27 mouse cellular contexts compared by ENCODE assay signal in genomic region chr3:107974237-107974636, GRCm38 (mm10). TPM values are rescaled to one million over a fixed set of nuclear protein-coding genes. Genes with fewer than 3 reads are reported as not detected.
A peak's percentile ranks its signal among the peaks of the same experiment; 100 is the strongest.
DNase-seq lines count a peak whose midpoint lies in the region; ATAC-seq and TF ChIP-seq lines count a peak whose summit lies in the region.
"Had no signal": no experiment of that assay in that cellular context is flagged by ENCODE, and none has a peak within 500 bp of the region (broad histone marks: within the 10 kb centered on the region; RNA-seq: fewer than 3 reads in every experiment).

No protein-coding gene starts in this region.

- H3K4me2 ChIP-seq in liver, embryonic 12.5 days, result no peak overlapping the region
- H3K4me2 ChIP-seq: embryonic facial prominence, embryonic 13.5 days; embryonic facial prominence, embryonic 15.5 days; forebrain, embryonic 12.5 days had no signal

- no peak for TF ChIP-seq POLR2A in liver, adult 2 months (IDR thresholded peaks at IDR 0.05; ENCODE audit: extremely low read depth, insufficient read depth, low read length)

- peak; percentile 43 for DNase-seq in adrenal gland, adult 2 months
- DNase-seq in adrenal gland, postnatal 10 days, result no peak
- peak; percentile 96 for DNase-seq in liver, adult 2 months (ENCODE audit: extremely low read depth, low read depth, low spot score)
- DNase-seq in 416B (ENCODE audit: low read depth), result peak; percentile 76
- DNase-seq: adrenal gland, adult 8-10 months; adrenal gland, postnatal 25 days; cerebellum, adult 11 months; cerebellum, adult 18-20 months; cerebellum, adult 8-10 months; cerebellum, adult 9-11 months; cerebellum, postnatal 14 days; cerebellum, postnatal 36 days; embryo, embryonic 11 days had no signal

- ATAC-seq in liver, embryonic 12.5 days, result no peak
- ATAC-seq: forebrain, embryonic 14.5 days; forebrain, embryonic 16.5 days had no signal

- H3K4me3 ChIP-seq in liver, adult 2 months (ENCODE audit: insufficient read depth, low read depth, low read length), result no peak overlapping the region
- H3K4me3 ChIP-seq in liver, embryonic 12.5 days, result no peak overlapping the region
- H3K4me3 ChIP-seq: embryonic facial prominence, embryonic 13.5 days; embryonic facial prominence, embryonic 15.5 days; erythroblast, embryonic 14.5 days; forebrain, embryonic 10.5 days; forebrain, embryonic 12.5 days had no signal

- H3K36me3 ChIP-seq in liver, adult 2 months (ENCODE audit: control insufficient read depth, insufficient read depth, low read length), result no peaks in the 10 kb centered on the region
- no peaks in the 10 kb centered on the region for H3K36me3 ChIP-seq in liver, embryonic 12.5 days
- H3K36me3 ChIP-seq: embryonic facial prominence, embryonic 13.5 days; embryonic facial prominence, embryonic 15.5 days; forebrain, embryonic 10.5 days; forebrain, embryonic 12.5 days had no signal

- H3K9ac ChIP-seq in liver, adult 2 months (ENCODE audit: low read depth, low read length), result no peak overlapping the region
- no peak overlapping the region for H3K9ac ChIP-seq in liver, embryonic 12.5 days
- H3K9ac ChIP-seq: embryonic facial prominence, embryonic 13.5 days; embryonic facial prominence, embryonic 15.5 days; forebrain, embryonic 12.5 days had no signal

- no peaks in the 10 kb centered on the region for H3K79me2 ChIP-seq in liver, adult 2 months (ENCODE audit: control insufficient read depth, insufficient read depth, low read length)

- H3K4me1 ChIP-seq in liver, adult 2 months (ENCODE audit: control insufficient read depth, insufficient read depth, low read length), result peaks cover 19% of the 10 kb centered on the region
- 0 out of 2 replicates have a peak, but pooled peaks cover 5% of the 10 kb centered on the region for H3K4me1 ChIP-seq in liver, embryonic 12.5 days
- H3K4me1 ChIP-seq: embryonic facial prominence, embryonic 13.5 days; embryonic facial prominence, embryonic 15.5 days; forebrain, embryonic 12.5 days had no signal

- no peaks in the 10 kb centered on the region for H3K27me3 ChIP-seq in liver, adult 2 months (ENCODE audit: control insufficient read depth, insufficient read depth, low read length)
- H3K27me3 ChIP-seq in liver, embryonic 12.5 days (replicated peaks), result 0 out of 2 replicates have a peak, but pooled peaks cover 4% of the 10 kb centered on the region
- H3K27me3 ChIP-seq: embryonic facial prominence, embryonic 15.5 days; forebrain, embryonic 12.5 days had no signal

- no peak overlapping the region for H3K27ac ChIP-seq in liver, adult 2 months (replicated peaks; ENCODE audit: insufficient read depth, low read depth, low read length)
- no peak overlapping the region for H3K27ac ChIP-seq in liver, embryonic 12.5 days
- H3K27ac ChIP-seq: embryonic facial prominence, embryonic 13.5 days; embryonic facial prominence, embryonic 15.5 days; forebrain, embryonic 10.5 days; forebrain, embryonic 12.5 days had no signal

- no peaks in the 10 kb centered on the region for H3K9me3 ChIP-seq in liver, embryonic 12.5 days (replicated peaks)
- H3K9me3 ChIP-seq: embryonic facial prominence, embryonic 13.5 days; embryonic facial prominence, embryonic 15.5 days; forebrain, embryonic 10.5 days; forebrain, embryonic 12.5 days had no signal

- WGBS in liver, adult 2 months, result 26% methylated on average over 1 of the region's 1 CpGs
- WGBS in liver, embryonic 12.5 days (ENCODE audit: insufficient replicate concordance), result 63% methylated on average over 1 of the region's 1 CpGs

- no peak for TF ChIP-seq CTCF in liver, adult 2 months (IDR thresholded peaks at IDR 0.05; ENCODE audit: low read depth, low read length)

RNA-seq across cellular contexts. Expression of gene Gstm3, which starts 5.2 kb away (rescaled TPM):
- not detected for total RNA-seq in adrenal gland, adult 2 months (2021)
- 0.58 and 0.62 TPM in 2 replicates for polyA plus RNA-seq in adrenal gland, adult 2 months (2012; rRNA removed)
- under 1 TPM; 0.39 to 0.51 TPM for total RNA-seq in adrenal gland, postnatal 10 days (2021)
- 34.1 and 107 TPM in 2 replicates for total RNA-seq in liver, adult 2 months (2014; rRNA removed)
- 145 and 164 TPM in 2 replicates for polyA plus RNA-seq in liver, adult 2 months (2012; rRNA removed)
- 7.9 and 10.0 TPM in 2 replicates for polyA plus RNA-seq in liver, embryonic 12.5 days (2016; fragmentation: Nextera tagmentation; extraction: Ambion mirVana)
- total RNA-seq: adrenal gland, postnatal 25 days; common myeloid progenitor, adult 5-6 weeks; ES-E14; MEL had no signal
- polyA plus RNA-seq: brain, embryonic 14.5 days; C2C12; embryonic facial prominence, embryonic 11.5 days; embryonic facial prominence, embryonic 13.5 days; embryonic facial prominence, embryonic 15.5 days; forebrain, embryonic 10.5 days; forebrain, embryonic 12.5 days; forebrain, embryonic 14.5 days; forebrain, embryonic 16.5 days had no signal

RNA-seq across cellular contexts. Expression of gene Gstm2, which starts 12.0 kb away (rescaled TPM):
- total RNA-seq in adrenal gland, adult 2 months (2021), result 100 to 1,000 TPM; 231 to 239 TPM
- 133 and 141 TPM in 2 replicates for polyA plus RNA-seq in adrenal gland, adult 2 months (2012; rRNA removed)
- 100 to 1,000 TPM in 1 of 2 experiments, 10 to 100 TPM in 1; 95.5 to 101 TPM for total RNA-seq in adrenal gland, postnatal 10 days (2021)
- 79.1 and 88.5 TPM in 2 replicates for total RNA-seq in liver, adult 2 months (2014; rRNA removed)
- polyA plus RNA-seq in liver, adult 2 months (2012; rRNA removed), result 222 and 270 TPM in 2 replicates
- polyA plus RNA-seq in liver, embryonic 12.5 days (2016; fragmentation: Nextera tagmentation; extraction: Ambion mirVana), result 7.6 and 7.8 TPM in 2 replicates
- total RNA-seq: MEL had no signal
- polyA plus RNA-seq: erythroblast, embryonic 14.5 days had no signal

RNA-seq across cellular contexts. Expression of gene Gstm6, which starts 30.7 kb away (rescaled TPM):
- total RNA-seq in adrenal gland, adult 2 months (2021), result 1 to 10 TPM; 6.1 to 6.5 TPM
- 0.90 and 1.0 TPM in 2 replicates for polyA plus RNA-seq in adrenal gland, adult 2 months (2012; rRNA removed)
- total RNA-seq in adrenal gland, postnatal 10 days (2021), result 1 to 10 TPM; 3.9 to 5.6 TPM
- total RNA-seq in liver, adult 2 months (2014; rRNA removed), result 96.1 and 97.1 TPM in 2 replicates
- 138 and 146 TPM in 2 replicates for polyA plus RNA-seq in liver, adult 2 months (2012; rRNA removed)
- polyA plus RNA-seq in liver, embryonic 12.5 days (2016; fragmentation: Nextera tagmentation; extraction: Ambion mirVana), result 7.1 and 7.5 TPM in 2 replicates
- total RNA-seq: common myeloid progenitor, adult 5-6 weeks; MEL had no signal
- polyA plus RNA-seq: C2C12; erythroblast, embryonic 14.5 days had no signal

RNA-seq across cellular contexts. Expression of gene Gstm7, which starts 42.6 kb away (rescaled TPM):
- total RNA-seq in adrenal gland, adult 2 months (2021), result 100 to 1,000 TPM; 158 to 186 TPM
- polyA plus RNA-seq in adrenal gland, adult 2 months (2012; rRNA removed), result 44.4 and 51.2 TPM in 2 replicates
- 10 to 100 TPM; 43.1 to 44.0 TPM for total RNA-seq in adrenal gland, postnatal 10 days (2021)
- total RNA-seq in liver, adult 2 months (2014; rRNA removed), result 69.8 and 99.1 TPM in 2 replicates
- polyA plus RNA-seq in liver, adult 2 months (2012; rRNA removed), result 108 and 130 TPM in 2 replicates
- polyA plus RNA-seq in liver, embryonic 12.5 days (2016; fragmentation: Nextera tagmentation; extraction: Ambion mirVana), result 8.1 and 8.9 TPM in 2 replicates
- total RNA-seq: MEL had no signal
- polyA plus RNA-seq: erythroblast, embryonic 14.5 days had no signal

RNA-seq across cellular contexts. Expression of gene Gstm1, which starts 43.5 kb away (rescaled TPM):
- 100 to 1,000 TPM; 463 to 520 TPM for total RNA-seq in adrenal gland, adult 2 months (2021)
- polyA plus RNA-seq in adrenal gland, adult 2 months (2012; rRNA removed), result 1,201 and 1,446 TPM in 2 replicates
- 100 to 1,000 TPM; 131 to 144 TPM for total RNA-seq in adrenal gland, postnatal 10 days (2021)
- total RNA-seq in liver, adult 2 months (2014; rRNA removed), result 474 and 907 TPM in 2 replicates
- 5,254 and 6,847 TPM in 2 replicates for polyA plus RNA-seq in liver, adult 2 months (2012; rRNA removed)
- 228 and 237 TPM in 2 replicates for polyA plus RNA-seq in liver, embryonic 12.5 days (2016; fragmentation: Nextera tagmentation; extraction: Ambion mirVana)

Comparison
In these comparisons a context has a peak if more than half of its experiments do, and no peak if none do; other contexts are left out.
1. RNA of gene Gstm3, which starts 5.2 kb away (total RNA-seq): 34.1 to 107 TPM in liver, adult 2 months; 0.39 to 0.51 TPM in adrenal gland, postnatal 10 days and not detected in adrenal gland, adult 2 months; every median in the first group is over 10 times any median in the second.
2. RNA of gene Gstm6, which starts 30.7 kb away (total RNA-seq): 96.1 to 97.1 TPM in liver, adult 2 months; 6.1 to 6.5 TPM in adrenal gland, adult 2 months and 3.9 to 5.6 TPM in adrenal gland, postnatal 10 days; every median in the first group is over 10 times any median in the second.